Mouse (Mus musculus): Measurements from ENCODE around the gene Nr1h2. TPM values are rescaled to one million over a fixed set of nuclear protein-coding genes. Genes with fewer than 3 reads are reported as not detected.

Nr1h2 gene
- polyA plus RNA-seq, 1 experiment from 2014 or later, result 75.3 TPM

GRCm38 (mm10) chr7:44533746-44534045 lies 20.1 kb downstream of the Nr1h2 start:
- no peak for ATAC-seq (ENCODE audit: borderline replicate concordance, extremely low read depth, low FRiP score, low TSS enrichment)
- Histone ChIP-seq H3K27me3 (peaks cover 8% of the 10 kb centered on the region), H3K9ac (no peak overlapping the region), H3K27ac (no peak overlapping the region), H3K36me3 (peaks cover 52% of the 10 kb centered on the region), H3K4me1 (no peaks in the 10 kb centered on the region), H3K4me2 (no peak overlapping the region), H3K4me3 (no peak overlapping the region), H3K9me3 (no peaks in the 10 kb centered on the region)
- 80% methylated on average over 12 of the region's 12 CpGs for WGBS

GRCm38 (mm10) chr7:44532918-44533745 lies 20.6 kb downstream of the Nr1h2 start:
- H3K27me3 ChIP-seq, result peaks cover 13% of the 10 kb centered on the region
- WGBS, result 80% methylated on average over 29 of the region's 29 CpGs
- no peak overlapping the region for H3K9ac ChIP-seq
- no peaks in the 10 kb centered on the region for H3K4me1 ChIP-seq
- peaks cover 46% of the 10 kb centered on the region for H3K36me3 ChIP-seq
- H3K27ac ChIP-seq, result no peak overlapping the region
- no peak overlapping the region for H3K4me3 ChIP-seq
- no peak for ATAC-seq (ENCODE audit: borderline replicate concordance, extremely low read depth, low FRiP score, low TSS enrichment)
- no peaks in the 10 kb centered on the region for H3K9me3 ChIP-seq
- no peak overlapping the region for H3K4me2 ChIP-seq

- no peak within 1 kb of the TSS for H3K4me2 ChIP-seq
- H3K9me3 ChIP-seq, result no peaks in the 10 kb centered on the region
- no peak within 1 kb of the TSS for H3K27ac ChIP-seq
- peaks cover 37% of the 10 kb centered on the region for H3K36me3 ChIP-seq
- 88% methylated on average over 4 of the region's 4 CpGs for WGBS
- H3K27me3 ChIP-seq, result peaks cover 18% of the 10 kb centered on the region
- H3K4me3 ChIP-seq, result no peak within 1 kb of the TSS
- H3K4me1 ChIP-seq, result peaks cover 5% of the 10 kb centered on the region
- no peak within 1 kb of the TSS for H3K9ac ChIP-seq
- no peak for ATAC-seq (ENCODE audit: borderline replicate concordance, extremely low read depth, low FRiP score, low TSS enrichment)
These were observed 21.6 kb downstream of the Nr1h2 start, which contains the start of gene Spib for GRCm38 (mm10) chr7:44531946-44532732. Spib (minus strand) TSS chr7:44532071.

GRCm38 (mm10) chr7:44531207-44531606 lies 22.5 kb downstream of the Nr1h2 start:
- ATAC-seq (ENCODE audit: borderline replicate concordance, extremely low read depth, low FRiP score, low TSS enrichment), result no peak
- Histone ChIP-seq H3K27ac (no peak overlapping the region), H3K9ac (no peak overlapping the region), H3K27me3 (peaks cover 28% of the 10 kb centered on the region), H3K4me1 (peaks cover 5% of the 10 kb centered on the region), H3K36me3 (peaks cover 30% of the 10 kb centered on the region), H3K9me3 (no peaks in the 10 kb centered on the region), H3K4me3 (no peak overlapping the region), H3K4me2 (no peak overlapping the region)
- 41% methylated on average over 5 of the region's 5 CpGs for WGBS

GRCm38 (mm10) chr7:44530507-44530906 lies 23.2 kb downstream of the Nr1h2 start:
- Histone ChIP-seq H3K9me3 (no peaks in the 10 kb centered on the region), H3K9ac (no peak overlapping the region), H3K27me3 (peaks cover 30% of the 10 kb centered on the region), H3K4me1 (peaks cover 7% of the 10 kb centered on the region), H3K4me2 (no peak overlapping the region), H3K27ac (no peak overlapping the region), H3K36me3 (peaks cover 23% of the 10 kb centered on the region), H3K4me3 (no peak overlapping the region)
- no peak for ATAC-seq (ENCODE audit: borderline replicate concordance, extremely low read depth, low FRiP score, low TSS enrichment)
- 78% methylated on average over 3 of the region's 3 CpGs for WGBS

GRCm38 (mm10) chr7:44529518-44529917 lies 24.2 kb downstream of the Nr1h2 start:
- no peak for ATAC-seq (ENCODE audit: borderline replicate concordance, extremely low read depth, low FRiP score, low TSS enrichment)
- 64% methylated on average over 5 of the region's 5 CpGs for WGBS

GRCm38 (mm10) chr7:44527483-44528398 lies 26.0 kb downstream of the Nr1h2 start:
- Histone ChIP-seq H3K27ac (0 out of 2 replicates have a peak overlapping the region, but pooled peaks have one; percentile 1), H3K4me1 (peaks cover 21% of the 10 kb centered on the region), H3K9me3 (no peaks in the 10 kb centered on the region), H3K4me2 (peak overlapping the region; percentile 65), H3K9ac (0 out of 2 replicates have a peak overlapping the region, but pooled peaks have one; percentile 27), H3K4me3 (peak overlapping the region; percentile 32), H3K27me3 (peaks cover 47% of the 10 kb centered on the region), H3K36me3 (0 out of 2 replicates have a peak, but pooled peaks cover 4% of the 10 kb centered on the region)
- 5% methylated on average over 40 of the region's 40 CpGs for WGBS
- ATAC-seq (ENCODE audit: borderline replicate concordance, extremely low read depth, low FRiP score, low TSS enrichment), result no peak

More at GRCm38 (mm10) chr7:44529518-44529917, 24.2 kb downstream of the Nr1h2 start:
- H3K27me3 ChIP-seq, result peaks cover 30% of the 10 kb centered on the region
- no peaks in the 10 kb centered on the region for H3K9me3 ChIP-seq
- H3K4me3 ChIP-seq, result no peak overlapping the region
- no peak overlapping the region for H3K27ac ChIP-seq
- H3K4me2 ChIP-seq, result no peak overlapping the region
- H3K36me3 ChIP-seq, result peaks cover 17% of the 10 kb centered on the region; the same call in 1 of the 2 replicates
- no peak overlapping the region for H3K9ac ChIP-seq
- peaks cover 17% of the 10 kb centered on the region for H3K4me1 ChIP-seq

- 86% methylated on average over 14 of the region's 14 CpGs for WGBS
- Histone ChIP-seq H3K27ac (no peak overlapping the region), H3K9me3 (no peaks in the 10 kb centered on the region), H3K4me2 (no peak overlapping the region), H3K36me3 (no peaks in the 10 kb centered on the region), H3K27me3 (peaks cover 58% of the 10 kb centered on the region), H3K4me1 (peaks cover 25% of the 10 kb centered on the region), H3K9ac (no peak overlapping the region), H3K4me3 (no peak overlapping the region)
- no peak for ATAC-seq (ENCODE audit: borderline replicate concordance, extremely low read depth, low FRiP score, low TSS enrichment)
These were observed 27.2 kb downstream of the Nr1h2 start for GRCm38 (mm10) chr7:44526414-44527154.

- peak; percentile 59; the same call in 1 of the 2 replicates for ATAC-seq (ENCODE audit: borderline replicate concordance, extremely low read depth, low FRiP score, low TSS enrichment)
- 12% methylated on average over 22 of the region's 22 CpGs for WGBS
- H3K9me3 ChIP-seq, result no peaks in the 10 kb centered on the region
- H3K27ac ChIP-seq, result peak overlapping the region; percentile 72
- H3K9ac ChIP-seq, result peak overlapping the region; percentile 25; the same call in 1 of the 2 replicates
- peak overlapping the region; percentile 56 for H3K4me2 ChIP-seq
- peak overlapping the region; percentile 4; the same call in 1 of the 2 replicates for H3K4me3 ChIP-seq
- peaks cover 65% of the 10 kb centered on the region for H3K27me3 ChIP-seq
- H3K36me3 ChIP-seq, result no peaks in the 10 kb centered on the region
- H3K4me1 ChIP-seq, result peaks cover 28% of the 10 kb centered on the region
These were observed 28.5 kb downstream of the Nr1h2 start for GRCm38 (mm10) chr7:44525126-44525832.

- Histone ChIP-seq H3K4me1 (peaks cover 28% of the 10 kb centered on the region), H3K4me3 (peak within 1 kb of the TSS; percentile 4; the same call in 1 of the 2 replicates), H3K9me3 (no peaks in the 10 kb centered on the region), H3K9ac (peak within 1 kb of the TSS; percentile 25; the same call in 1 of the 2 replicates), H3K27me3 (peaks cover 64% of the 10 kb centered on the region), H3K4me2 (peak within 1 kb of the TSS; percentile 56), H3K36me3 (no peaks in the 10 kb centered on the region), H3K27ac (peak within 1 kb of the TSS; percentile 72)
- no peak for ATAC-seq (ENCODE audit: borderline replicate concordance, extremely low read depth, low FRiP score, low TSS enrichment)
- 20% methylated on average over 12 of the region's 12 CpGs for WGBS
These were observed 29.2 kb downstream of the Nr1h2 start, which contains the start of gene Mybpc2 for GRCm38 (mm10) chr7:44524502-44524901. Mybpc2 (minus strand) TSS chr7:44524656.

Measured in lung, embryonic 15.5 days (tissue).